Mouse (Mus musculus): ENCODE data around the gene Mpst.

Mpst gene

DNA sequence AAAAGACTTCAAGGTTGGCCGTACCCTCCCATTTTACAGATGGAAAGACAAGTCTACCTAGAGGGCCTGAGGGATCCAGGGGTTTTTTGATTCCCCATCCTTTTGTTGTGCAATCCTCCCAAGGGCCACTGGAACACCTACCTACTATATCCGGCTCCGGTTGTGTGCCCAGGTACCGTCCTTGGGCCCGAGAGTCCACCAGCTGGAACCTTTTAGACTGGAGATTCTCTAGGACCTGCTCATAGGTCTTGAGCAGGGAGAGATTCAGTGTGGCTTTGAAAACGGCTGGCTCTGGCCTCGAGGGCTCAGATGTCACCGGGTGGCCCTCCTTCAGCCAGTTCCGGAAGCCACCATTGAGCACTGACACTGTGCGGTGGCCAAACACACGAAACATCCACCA, 1.1 kb upstream of the Mpst start:
- DNase-seq = no peak

DNA sequence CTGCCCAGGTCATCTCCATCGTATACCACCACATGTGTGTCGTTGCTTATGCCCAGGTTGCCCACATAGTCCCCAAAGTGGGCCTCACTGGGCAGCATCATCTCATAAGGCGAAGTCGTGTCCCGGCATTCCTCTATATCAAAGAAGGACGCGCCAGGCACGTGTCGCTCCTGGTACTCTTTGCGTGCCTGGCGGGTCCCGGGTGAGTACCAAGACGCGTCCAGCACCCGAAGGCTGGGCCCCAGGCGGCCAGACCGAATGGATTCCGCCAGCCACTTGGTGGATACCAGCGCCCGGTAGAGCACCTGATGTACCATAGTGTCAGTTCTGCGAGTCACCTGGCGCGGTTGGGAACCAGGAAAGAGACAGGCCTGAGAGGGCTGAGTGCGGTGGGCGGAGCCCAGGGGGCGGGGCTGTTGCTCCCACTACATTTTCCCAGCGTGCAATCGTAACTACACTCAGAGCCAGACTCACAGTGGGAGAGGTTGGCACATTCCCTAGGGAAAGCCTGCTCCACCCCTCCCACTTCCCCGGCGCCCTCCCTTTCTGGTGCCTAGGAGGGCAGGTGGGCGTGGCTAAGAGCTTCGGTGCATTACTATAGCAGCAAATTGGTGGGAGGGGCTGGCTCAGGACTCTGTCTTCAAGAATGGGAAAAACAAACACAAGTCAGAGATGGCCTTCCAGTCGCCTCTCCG, 552 bp upstream of the Mpst start, which contains the start of gene Tst:
TSS of gene Tst (minus strand) at position 391 of the 695 bp plus-strand sequence.
- peak; percentile 73 to 77 for DNase-seq

DNA sequence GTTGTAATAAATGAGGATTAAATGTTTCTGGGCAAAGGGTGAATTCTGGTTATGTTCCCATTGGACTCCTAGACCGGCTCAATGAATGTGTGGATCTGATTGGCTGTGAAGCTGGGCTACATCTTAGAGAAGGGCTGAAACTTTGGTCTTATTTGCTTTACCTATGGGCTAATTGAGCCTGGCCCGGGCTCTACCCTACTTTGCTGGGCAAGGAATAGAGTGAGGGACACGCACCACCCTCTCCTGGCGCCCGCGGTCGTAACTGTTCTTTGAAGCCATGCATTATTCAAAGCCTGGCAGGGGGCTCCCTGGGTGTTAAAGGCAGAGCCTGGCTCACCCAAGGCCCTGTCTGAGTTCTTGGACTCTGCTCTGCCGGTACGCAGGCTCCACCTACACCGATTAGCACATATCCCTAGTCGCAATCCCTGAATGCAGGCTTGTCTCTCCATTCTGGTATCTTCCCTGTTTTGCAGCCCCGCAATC, 3.4 kb downstream of the Mpst start:
- no peak for DNase-seq

DNA sequence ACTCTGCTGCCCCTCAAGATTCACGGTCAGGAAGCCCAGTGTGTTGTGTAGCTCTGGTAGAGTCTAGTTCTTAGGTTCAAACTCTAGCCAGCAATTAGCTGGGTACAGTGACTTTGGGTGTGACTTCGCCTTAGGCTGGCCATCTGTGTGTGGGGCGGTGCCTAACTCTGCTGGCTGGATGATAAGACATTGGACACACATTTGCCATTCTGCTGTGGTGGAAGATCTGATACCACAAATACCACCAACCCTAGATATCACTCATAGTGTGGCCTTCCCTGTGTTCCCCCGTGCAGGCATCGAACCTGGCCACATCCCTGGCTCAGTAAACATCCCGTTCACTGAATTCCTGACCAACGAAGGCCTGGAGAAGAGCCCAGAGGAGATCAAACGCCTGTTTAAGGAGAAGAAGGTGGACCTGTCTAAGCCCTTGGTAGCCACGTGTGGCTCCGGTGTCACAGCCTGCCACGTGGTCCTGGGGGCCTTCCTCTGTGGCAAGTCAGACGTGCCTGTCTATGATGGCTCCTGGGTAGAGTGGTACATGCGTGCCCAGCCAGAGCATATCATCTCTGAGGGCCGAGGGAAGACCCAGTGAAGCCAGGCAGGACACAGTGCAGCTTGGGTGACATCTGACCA, 7.0 kb downstream of the Mpst start:
- DNase-seq = no peak

DNA sequence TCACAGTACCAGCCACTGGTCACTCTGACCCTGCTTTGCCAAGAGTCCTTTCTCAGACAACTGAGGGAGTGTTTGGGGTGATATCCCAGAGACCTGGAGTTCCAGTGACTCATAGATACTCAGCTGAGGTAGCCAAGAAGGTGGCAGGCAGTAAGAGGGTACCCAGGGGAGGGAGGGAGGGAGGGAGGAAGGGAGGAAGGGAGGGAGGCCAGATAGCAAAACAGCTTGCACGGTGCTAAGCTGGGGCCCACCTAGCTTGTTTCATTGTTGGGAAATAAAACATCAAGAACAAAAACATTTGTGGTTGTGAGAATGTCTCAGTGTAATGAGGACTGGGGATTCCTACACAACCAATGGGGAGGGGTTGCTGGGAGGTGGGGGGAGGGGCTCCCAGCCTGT, 7.5 kb downstream of the Mpst start:
- no peak for DNase-seq

DNA sequence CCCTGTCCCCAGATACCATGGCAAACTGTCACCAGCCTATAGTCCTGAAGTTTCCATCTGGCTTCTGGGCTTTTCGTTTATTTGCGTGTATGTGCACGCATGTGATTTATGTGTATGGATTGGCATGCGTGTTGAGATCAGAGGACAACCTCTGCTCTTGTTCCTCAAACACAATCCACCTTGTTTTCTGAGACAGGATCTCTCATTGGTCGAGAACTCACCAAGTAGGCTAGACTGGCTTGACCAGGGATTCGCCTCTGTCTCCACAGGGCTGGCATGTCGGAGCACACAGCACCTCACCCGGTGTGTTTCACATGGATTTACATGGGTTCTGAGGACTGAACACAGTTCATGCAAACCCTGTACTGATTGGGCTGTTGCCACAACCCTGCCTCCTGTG, 7.9 kb downstream of the Mpst start:
- no peak for DNase-seq

DNA sequence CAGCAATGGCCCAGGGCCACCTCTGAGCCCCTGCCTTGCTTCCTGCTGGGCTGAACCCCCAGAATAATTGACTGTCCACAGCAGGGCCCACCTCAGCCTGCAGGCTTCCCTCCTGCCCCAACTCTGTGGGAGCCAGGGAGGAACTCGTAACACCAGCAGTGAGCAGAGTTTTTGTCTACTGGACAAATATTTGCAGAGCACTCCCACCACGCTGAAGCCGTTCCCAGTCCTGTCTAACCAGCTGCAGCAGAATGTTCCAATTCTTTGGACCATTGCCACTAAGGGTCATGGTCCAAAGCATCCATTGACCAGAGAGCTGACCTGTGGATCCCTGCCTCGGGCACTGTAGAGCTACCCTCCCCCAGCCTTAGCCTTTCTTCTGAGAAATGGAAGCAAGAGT, 10.7 kb downstream of the Mpst start:
- DNase-seq = no peak

DNA sequence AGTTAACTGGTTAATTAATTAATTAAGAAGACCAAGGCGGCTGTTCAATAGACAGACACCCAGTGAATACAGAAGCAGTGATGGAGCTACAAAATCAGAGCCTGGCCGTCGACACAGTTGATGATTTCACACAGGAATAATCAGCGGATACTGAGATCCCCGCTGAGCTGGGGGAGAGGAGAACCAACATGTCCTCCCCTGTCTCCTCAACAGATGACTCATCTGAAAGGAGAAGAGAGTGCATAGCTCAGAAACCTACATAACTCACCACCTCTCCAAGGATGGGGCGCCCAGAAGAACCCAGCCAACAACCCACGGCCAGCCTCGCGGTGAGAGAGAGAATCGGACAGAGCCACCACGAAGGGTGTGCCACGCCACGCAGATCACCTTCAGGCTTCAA, 14.2 kb downstream of the Mpst start:
- DNase-seq = no peak

DNA sequence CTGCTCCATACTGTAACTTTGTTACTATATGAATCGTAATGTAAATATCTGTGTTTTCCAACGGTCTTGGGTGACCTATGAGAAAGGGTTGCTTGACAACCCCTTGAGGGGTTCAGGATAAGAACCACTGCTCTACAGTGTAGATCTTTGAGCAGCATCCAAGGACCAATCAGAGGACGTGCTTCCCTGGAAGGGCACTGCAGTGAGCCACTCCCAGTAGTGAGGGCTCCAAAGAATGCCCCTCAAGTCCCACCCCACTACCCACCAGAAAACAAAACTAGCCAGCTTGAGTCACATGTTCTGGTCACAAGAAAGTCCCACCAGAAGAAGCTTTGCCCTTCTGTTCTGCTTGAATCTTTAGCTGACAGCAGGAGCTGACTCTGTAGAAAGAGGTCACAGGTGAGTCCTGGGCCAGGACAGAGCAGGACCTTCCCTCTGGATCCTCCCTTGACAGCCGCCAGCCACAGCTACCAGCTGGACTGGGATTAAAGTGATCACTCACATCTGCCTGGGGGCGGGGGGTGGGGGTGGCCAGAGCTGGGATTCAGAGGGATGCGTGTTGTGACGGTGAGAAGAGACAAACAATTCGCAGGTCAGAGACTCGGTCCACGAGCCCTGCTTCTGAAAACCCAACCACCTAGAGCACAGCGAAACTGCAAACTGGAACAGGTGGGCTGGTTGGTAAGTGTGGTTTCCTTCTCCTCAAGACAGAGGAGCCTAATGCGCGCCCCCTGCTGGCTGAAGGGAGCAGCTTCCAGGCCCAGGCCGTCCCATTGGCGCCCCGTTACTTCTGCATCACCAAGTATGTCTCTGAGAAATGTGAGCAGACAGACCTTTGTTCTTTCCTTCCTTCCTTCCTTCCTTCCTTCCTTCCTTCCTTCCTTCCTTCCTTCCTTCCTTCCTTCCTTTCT, 16.1 kb downstream of the Mpst start:
- peak; percentile 86 to 87 for DNase-seq

DNA sequence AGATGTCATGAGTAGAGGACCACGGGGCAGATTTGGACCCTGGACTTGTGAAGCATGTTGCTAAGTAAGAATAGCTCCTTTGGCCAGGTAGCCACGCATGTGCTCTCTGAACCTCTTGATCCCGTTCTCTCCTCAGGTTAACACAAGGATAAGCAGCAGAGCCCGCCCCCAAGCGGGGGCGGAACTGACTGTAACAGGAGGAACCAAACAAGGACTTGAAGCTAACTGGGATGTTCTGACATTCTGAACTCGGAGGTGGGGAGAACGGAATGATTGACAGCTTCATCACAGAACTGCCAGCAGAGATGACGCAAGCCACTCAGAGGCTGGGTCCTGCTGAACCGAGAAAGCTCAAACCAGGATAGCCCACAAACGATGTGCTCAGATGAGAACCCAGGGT, 18.3 kb downstream of the Mpst start:
- DNase-seq = no peak

DNA sequence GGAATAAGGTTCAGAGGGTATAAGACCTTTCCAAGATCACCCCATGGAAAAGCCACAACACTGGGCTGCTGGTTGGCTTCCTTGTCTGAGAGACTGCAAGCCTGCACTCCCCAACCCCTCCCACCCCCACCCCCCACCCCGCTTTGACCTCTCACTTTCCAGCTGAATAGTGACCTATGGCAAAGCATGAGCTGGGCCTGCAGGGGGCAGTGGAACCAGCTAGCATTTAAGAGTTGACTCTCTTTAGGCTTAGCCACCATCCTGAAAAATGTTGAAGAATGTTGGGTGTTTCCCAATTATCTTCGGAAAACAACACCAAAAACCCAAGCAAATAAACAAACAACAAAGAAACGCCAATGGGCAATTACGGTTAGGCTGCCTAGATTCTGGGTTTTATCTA, 19.0 kb downstream of the Mpst start:
- no peak for DNase-seq

DNA sequence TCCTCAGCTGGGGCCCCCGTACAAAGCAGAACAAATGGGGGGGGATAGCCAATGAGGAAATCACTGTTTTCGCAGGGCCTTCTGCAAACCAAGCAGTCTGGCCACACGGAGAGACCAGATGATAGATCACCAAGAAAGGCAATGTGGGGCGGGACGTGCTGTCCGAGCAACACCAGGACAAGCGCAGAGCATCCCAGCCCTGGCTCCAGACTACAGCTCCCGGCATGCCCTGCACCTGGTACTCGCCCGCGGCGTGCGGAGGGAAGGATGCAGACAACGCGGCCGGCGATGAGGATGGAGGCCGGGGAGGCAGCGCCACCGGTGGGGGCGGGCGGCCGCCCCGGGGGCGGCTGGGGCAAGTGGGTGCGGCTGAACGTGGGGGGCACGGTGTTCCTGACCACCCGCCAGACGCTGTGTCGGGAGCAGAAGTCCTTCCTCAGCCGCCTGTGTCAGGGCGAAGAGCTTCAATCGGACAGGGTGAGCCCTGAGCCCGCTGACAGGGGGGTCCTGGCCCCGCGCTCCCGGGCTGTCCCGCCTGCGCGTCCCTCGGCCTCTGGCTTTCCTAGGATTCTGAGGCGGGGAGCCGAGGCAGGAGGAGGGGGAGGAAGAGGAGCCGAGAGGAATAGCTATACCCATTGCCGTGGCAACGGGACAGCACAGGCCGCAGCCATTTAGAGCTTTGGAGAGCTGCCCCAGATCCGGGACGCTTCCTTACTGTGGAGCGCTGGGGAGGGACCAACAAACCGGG, 22.3 kb downstream of the Mpst start, which contains the start of gene Kctd17:
TSS of gene Kctd17 (plus strand) at position 174 of the 748 bp plus-strand sequence.
- peak; percentile 26 to 42 for DNase-seq

DNA sequence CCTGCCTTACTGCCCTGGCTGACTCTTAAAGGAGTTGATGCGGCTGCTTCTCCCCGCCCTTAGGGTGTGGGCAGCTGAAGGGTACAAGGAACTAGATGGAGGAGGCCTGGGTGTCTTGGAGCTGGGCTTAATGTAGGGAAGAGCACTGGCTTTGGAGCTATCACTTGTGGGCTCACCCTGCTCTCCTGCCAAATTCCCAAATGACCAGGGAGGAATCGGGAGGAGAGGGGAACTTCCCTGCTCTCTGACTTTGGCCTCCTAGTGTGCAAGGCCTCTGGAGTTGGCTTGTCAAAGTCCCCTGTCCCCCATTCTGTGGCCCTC, 22.9 kb downstream of the Mpst start:
- no peak for DNase-seq

DNA sequence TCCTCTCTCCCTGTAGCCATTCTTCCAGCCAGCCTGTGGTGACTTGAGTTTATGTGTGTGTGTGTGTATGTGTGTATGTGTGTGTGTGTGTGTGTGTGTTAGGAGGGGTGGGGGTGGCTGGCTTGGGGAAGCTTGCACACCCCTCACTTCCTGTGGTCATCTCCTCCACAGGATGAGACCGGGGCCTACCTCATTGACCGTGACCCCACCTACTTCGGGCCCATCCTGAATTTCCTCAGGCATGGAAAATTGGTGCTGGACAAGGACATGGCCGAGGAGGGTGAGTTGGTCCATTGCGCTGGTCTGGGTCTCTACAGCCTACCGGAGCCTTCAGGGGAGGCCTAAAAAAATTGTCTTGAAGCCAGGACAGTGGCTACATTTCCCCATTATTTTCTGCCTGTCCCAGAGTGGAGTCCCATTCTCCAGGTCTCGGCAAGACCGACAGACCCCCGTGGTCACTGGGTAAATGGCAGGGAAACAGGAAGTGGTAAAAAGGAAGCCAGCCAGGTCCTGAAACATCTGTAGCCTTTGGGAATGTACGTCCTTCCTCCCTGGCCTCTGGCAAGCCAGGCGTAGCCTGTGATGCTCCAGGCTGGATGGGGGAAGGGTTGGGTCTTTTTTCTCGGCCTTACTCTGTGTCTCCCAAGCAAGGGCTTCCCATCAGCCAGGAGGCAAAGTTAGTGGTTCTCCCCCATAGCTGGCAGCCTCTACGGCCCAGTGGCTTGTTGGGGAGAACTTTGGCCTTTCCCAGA, 23.8 kb downstream of the Mpst start:
- no peak for DNase-seq

DNA sequence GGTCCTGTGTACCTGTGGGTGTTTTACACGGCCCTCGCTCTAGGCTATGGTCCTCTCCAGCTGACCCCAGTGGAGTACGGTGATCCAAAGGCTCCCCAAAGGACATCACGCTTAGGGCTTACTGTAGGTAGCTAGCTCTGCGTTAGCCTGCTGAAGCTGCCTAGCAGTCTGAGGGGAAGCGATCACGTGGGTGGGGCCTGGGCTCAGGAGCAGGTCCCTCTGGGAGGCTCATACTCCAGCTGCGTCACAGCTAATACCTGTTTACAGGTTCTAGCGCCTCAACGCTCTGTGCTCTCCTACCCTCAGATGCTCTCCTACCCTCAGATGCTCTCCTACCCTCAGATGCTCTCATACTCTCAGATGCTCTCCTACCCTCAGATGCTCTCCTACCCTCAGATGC, 24.7 kb downstream of the Mpst start:
- no peak for DNase-seq

DNA sequence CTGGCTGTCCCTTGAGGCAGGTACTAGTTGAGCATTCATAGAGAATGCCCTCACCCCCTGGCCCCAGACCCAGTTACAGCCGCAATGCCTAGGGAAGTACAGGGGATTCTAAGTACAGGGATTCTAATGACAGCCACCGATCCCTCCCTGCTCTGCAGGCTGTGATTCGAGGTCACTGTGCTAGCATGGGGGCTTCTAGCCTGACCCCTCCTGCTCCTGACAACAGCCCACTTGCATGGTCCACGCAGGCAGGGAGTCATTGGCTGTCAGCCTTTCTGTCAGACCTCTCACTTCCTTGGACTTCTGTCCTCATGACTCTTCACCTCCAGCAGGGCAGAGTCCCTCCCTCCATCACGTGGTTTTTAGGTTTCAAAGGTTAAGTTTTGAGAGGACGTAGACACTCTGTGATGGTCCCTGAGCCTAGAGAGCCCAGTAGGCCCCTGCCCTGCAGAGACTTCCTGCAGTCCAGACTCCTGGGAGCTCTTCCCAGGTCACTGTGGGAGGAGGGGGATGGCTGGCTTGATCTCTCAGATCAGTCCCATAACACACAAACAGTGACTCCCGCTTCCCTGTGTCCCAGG, 25.4 kb downstream of the Mpst start:
- no peak for DNase-seq

DNA sequence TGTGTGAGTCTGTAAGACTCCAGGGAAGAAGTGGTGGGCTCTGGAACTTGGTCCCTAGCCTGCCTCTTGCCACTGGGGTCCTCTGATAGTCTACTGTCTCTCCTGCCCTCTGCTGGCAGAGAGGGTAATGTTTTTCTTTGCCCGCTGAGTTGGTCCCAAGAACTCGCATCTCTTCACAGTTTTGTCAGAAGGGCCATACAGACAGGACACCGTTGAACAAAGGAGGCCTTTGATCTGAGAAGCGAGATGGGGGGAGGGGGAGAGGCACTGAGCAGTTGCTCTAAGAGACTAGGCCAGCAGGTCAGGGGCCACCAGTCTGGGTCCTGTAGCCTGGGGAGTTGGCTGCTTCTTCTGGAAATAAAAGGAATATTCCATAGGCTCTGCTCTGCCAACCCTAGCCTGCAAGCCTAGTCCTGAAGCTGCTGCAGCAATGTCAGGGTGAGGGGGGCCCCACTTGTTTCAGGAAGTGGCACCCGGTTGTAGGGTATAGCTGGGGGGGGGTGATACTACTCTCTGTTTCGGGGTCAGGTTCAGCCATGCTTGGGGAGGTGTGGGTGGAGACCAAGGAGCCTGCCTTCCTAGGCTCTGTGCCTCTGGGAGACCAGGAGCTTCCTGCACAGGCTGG, 28.8 kb downstream of the Mpst start:
- peak; percentile 28 to 41 for DNase-seq

DNA sequence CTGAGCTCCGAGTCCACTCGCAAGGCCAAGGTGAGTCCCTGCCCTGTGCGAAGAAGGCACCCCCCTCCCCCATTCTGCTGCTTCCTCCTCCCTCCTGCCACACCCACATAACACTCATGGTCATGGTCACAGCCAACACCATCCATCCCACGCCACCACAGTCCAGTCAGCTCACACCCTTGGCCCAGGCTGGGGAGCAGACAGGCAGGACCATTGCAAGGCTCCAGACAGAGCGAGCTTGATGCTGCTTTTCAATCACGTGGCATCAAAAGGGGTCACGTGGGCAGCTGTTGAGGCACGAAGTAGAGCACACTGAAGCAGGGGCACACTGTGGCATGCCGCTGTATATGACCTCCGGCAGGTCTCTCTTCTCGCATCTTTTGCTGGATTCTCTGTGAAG, 29.5 kb downstream of the Mpst start:
- DNase-seq = no peak

DNA sequence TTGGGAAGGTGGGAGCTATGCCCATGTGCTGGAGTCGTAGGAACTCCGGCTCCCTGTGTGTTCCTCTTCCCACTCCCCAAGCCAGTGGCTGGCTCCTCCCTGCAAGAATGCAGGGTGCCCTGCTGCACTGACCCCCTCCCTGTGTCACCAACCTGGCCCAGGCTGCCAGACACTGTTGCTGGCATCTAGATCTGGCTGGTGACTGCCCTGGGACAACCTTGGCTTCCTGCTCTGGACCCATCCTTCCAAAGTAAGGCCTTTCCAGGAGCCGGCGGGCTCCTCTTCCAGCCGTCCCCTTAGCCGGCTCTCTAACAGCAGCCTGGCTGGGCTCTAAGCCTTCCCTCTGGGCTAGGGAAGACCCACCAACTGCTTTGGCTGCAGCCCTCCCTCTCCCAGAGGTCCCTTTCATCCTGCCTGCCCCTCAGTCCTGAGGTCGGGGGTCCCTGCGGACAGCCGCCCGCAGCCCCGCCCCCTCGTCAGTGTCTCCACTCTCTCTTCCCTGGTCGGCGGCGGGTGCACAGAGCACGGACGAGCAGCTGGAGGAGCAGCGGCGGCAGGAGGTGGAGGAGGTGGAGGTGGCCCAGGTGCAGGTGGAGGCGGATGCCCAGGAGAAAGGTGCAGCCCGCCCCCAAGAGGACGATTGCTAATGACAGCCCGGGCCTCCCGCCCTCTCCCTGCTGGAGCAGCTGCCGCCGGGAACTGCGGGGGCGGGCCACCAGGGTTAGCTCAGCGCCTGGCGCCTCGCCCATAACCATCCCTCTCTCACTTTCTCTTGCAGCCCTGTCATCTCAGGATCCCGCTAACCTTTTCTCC, 30.4 kb downstream of the Mpst start:
- peak; percentile 19 to 47 for DNase-seq

Measured in thymus, postnatal 36 days (tissue).